Mouse (Mus musculus) layer of hippocampus, postnatal 36 days (tissue): ENCODE measurements around the gene Gm13287. TPM values are rescaled to one million over a fixed set of nuclear protein-coding genes. Genes with fewer than 3 reads are reported as not detected.
"Not testable (repeated sequence)": the region's sequence is repeated elsewhere in the genome, so short reads cannot be mapped to it uniquely, and the experiment has no call there.

ENCODE experiments used
- DNase-seq, 2 experiments: peaks; one replicate each; pipeline ENCODE4 v3.0.0; 2022
- total RNA-seq, 2 experiments: library from RNA; stranded (reverse); gene quantifications; 2 replicates each; pipeline ENCODE4 v1.2.3; 2021

Gm13287 gene
- total RNA-seq, 2 experiments from 2014 or later = not detected

GRCm38 (mm10) chr4:88799365-88799764 lies 3.7 kb upstream of the Gm13287 start, which contains the start of gene Gm13285:
TSS of gene Gm13285 (plus strand) at chr4:88799665.
- DNase-seq = not testable (repeated sequence)

DNA sequence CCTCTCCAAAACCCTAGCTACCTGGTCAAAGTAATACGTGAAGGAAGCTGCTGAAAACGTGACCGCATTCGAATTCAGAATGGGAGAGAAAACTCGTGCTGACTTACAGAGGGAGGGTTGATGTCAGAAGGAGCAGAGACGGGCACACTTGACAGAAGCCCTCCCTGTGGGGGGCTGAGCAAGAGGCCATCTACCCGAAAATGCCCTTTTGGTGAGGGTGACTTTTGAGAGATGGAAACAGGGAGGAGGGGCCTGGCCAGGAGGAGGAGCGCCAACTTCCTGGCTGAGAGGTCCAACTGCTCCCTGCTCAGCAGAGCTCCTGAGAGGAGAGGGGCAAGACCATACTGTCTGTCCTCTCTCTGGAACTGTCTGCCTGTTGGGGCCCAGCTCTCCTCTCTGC lies 2.2 kb downstream of the Gm13287 start, which contains the start of gene Gm13288:
Gm13288 (plus strand) TSS at position 301 of the 400 bp plus-strand sequence.
- DNase-seq = not testable (repeated sequence)

DNA sequence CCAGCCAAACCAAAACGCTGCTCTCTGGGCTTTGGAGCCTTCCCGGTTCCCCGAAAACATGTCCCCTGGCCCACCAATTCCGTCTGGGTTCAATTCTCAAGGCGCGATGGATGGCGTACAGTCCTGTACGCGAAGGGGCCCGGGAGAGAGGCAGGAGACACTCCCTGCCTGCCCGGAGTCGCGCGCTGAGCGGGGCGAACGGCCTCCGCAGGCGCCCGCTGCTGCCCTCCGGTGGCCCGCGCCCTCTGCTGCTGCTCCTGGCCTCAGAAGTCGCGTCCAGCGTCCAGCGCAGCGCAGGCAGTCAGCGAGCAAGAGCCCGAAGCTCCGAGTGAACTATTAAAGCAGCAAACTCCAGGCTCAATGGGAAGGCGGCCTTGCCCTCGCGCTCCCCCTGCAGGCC lies 2.7 kb downstream of the Gm13287 start:
- DNase-seq = not testable (repeated sequence)

DNA sequence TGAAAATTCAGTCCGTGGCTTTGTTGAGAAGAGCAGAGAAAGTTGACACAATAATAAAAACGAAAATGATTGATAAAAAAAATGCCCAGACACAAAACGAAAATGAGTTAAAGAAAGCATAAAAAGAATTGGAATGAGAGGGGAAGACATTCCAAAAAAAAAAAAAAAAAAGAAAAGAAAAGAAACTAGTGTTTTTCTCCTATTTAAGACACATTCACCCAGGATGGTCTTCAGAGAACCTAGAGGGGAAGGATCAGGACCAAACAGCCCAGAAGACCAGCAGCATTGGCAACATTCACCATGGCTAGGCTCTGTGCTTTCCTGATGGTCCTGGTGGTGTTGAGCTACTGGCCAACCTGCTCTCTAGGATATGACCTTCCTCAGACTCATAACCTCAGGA lies 12.9 kb downstream of the Gm13287 start, which contains the start of gene Ifna7:
Ifna7 (plus strand) TSS at position 301 of the 400 bp plus-strand sequence.
- no peak for DNase-seq

DNA sequence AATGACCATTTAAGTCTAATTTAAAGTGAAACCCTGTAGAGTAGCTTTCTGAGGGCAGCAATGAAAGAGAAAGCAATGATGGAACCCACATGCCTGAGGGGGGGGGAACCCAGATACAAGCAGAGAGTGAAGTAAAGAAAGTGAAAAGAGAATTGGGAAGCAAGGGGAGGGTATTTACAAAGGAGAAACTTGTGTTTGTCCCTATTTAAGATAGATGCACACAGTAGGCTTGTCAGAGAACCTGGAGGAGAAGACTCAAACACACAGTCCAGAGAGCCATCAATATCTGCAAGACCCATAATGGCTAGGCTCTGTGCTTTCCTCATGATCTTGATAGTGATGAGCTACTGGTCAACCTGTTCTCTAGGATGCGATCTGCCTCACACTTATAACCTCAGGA lies 16.6 kb downstream of the Gm13287 start, which contains the start of gene Ifna11:
Ifna11 (plus strand) TSS at position 301 of the 400 bp plus-strand sequence.
- no peak for DNase-seq

GRCm38 (mm10) chr4:88822995-88823394 lies 19.9 kb downstream of the Gm13287 start:
- no peak for DNase-seq

DNA sequence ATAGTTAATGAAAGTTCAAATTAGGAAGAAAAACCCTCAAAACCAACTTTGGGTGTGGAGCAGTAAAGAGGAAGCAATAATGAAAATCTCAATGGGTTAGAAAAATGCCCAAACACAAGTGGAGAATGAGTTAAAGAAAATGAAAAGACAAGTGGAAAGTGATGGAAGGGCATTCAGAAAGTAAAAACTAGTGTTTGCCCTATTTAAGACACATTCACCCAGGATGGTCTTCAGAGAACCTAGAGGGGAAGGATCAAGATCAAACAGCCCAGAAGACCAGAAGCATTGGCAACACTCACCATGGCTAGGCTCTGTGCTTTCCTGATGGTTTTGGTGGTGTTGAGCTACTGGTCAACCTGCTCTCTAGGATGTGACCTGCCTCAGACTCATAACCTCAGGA lies 24.1 kb downstream of the Gm13287 start, which contains the start of gene Ifna6:
Ifna6 (plus strand) TSS at position 301 of the 400 bp plus-strand sequence.
- not testable (repeated sequence) for DNase-seq

DNA sequence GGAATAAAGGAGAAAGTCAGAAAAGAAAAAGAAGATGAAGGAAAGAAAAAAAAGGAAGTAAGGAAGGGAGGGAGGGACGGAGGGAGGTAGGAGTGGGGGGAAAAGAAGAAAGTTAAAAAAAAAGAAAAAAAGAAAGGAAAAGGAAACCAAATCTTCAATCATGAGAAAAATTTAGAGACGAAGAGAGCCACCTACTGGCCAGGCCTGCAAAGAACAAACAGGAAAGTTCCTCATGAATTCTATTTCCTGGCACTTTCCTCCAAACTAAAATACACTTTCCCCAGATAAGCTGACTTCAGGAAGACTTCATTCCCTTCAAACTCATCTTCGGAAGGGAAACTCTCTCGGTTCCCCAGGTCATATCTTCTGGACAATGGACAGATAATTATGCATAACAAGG lies 27.5 kb downstream of the Gm13287 start:
- DNase-seq = no peak

GRCm38 (mm10) chr4:88835225-88835624 lies 32.2 kb downstream of the Gm13287 start, which contains the start of gene Ifna5:
TSS of gene Ifna5 (plus strand) at chr4:88835525.
- not testable (repeated sequence) for DNase-seq

- DNase-seq = no peak
These were observed 35.8 kb downstream of the Gm13287 start for GRCm38 (mm10) chr4:88838828-88839227.

GRCm38 (mm10) chr4:88840058-88840457 lies 37.0 kb downstream of the Gm13287 start:
- no peak for DNase-seq

- DNase-seq = no peak
These were observed 38.4 kb downstream of the Gm13287 start, which contains the start of gene Ifna4 for GRCm38 (mm10) chr4:88841438-88841911. TSS of gene Ifna4 (plus strand) at chr4:88841861.

DNA sequence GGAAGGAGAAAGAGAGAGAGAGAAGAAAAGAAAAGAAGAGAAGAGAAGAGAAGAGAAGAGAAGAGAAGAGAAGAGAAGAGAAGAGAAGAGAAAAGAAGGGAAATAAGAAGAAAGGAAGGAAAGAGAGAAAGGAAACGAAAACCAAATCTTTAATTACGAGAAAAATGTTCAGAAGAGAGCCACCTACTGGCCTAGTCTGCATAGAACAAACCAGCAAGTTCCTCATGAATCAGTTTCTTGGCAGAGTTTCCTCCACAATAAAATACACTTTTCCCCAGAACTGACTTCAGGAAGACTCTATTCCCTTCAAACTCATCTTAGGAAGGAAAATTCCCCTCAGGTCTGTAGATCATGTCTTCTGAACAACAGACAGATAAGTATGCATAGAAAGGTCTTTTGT lies 42.3 kb downstream of the Gm13287 start:
- no peak for DNase-seq

GRCm38 (mm10) chr4:88849698-88850097 lies 46.6 kb downstream of the Gm13287 start, which contains the start of gene Ifna1:
TSS of gene Ifna1 (plus strand) at chr4:88850087.
- DNase-seq = no peak

GRCm38 (mm10) chr4:88851026-88851763 lies 48.1 kb downstream of the Gm13287 start:
- no peak for DNase-seq

Other genes starting within 250 kb of the Gm13287 start
- not detected for gene Ifna15, start 245.0 kb upstream of the Gm13287 start, total RNA-seq
- gene Ifna14, start 231.5 kb upstream of the Gm13287 start, total RNA-seq = not detected
- gene Ifna9, start 210.9 kb upstream of the Gm13287 start, total RNA-seq = not detected
- not detected for gene Ifna12, start 199.9 kb upstream of the Gm13287 start, total RNA-seq
- not detected for gene C87499, start 168.8 kb upstream of the Gm13287 start, total RNA-seq
- not detected for gene Ifna13, start 158.8 kb upstream of the Gm13287 start, total RNA-seq
- not detected for gene Ifna16, start 126.3 kb upstream of the Gm13287 start, total RNA-seq
- not detected for gene Ifna2, start 119.3 kb upstream of the Gm13287 start, total RNA-seq
- not detected for gene Ifnab, start 111.9 kb upstream of the Gm13287 start, total RNA-seq
- gene Gm26566, start 81.4 kb upstream of the Gm13287 start, total RNA-seq = 1 to 10 TPM in 1 of 2 experiments, under 1 TPM in 1; 0.90 to 1.5 TPM
- gene Klhl9, start 80.8 kb upstream of the Gm13287 start, total RNA-seq = 100 to 1,000 TPM; 105 to 112 TPM
- gene Gm13271, start 48.4 kb upstream of the Gm13287 start, total RNA-seq = not detected
- not detected for gene Gm13283, start 43.1 kb upstream of the Gm13287 start, total RNA-seq
- gene Gm13290, start 29.4 kb upstream of the Gm13287 start, total RNA-seq = not detected
- gene Gm13289, start 26.3 kb upstream of the Gm13287 start, total RNA-seq = not detected
- not detected for gene Gm13272, start 23.4 kb upstream of the Gm13287 start, total RNA-seq
- gene Ifnz, start 21.1 kb upstream of the Gm13287 start, total RNA-seq = not detected
- gene Gm13276, start 17.5 kb upstream of the Gm13287 start, total RNA-seq = not detected
- gene Gm13277, start 14.6 kb upstream of the Gm13287 start, total RNA-seq = not detected
- not detected for gene Gm13278, start 11.7 kb upstream of the Gm13287 start, total RNA-seq
- gene Gm13275, start 8.8 kb upstream of the Gm13287 start, total RNA-seq = not detected
- gene Gm13279, start 5.9 kb upstream of the Gm13287 start, total RNA-seq = not detected
- not detected for gene Gm13285, start 3.6 kb upstream of the Gm13287 start, total RNA-seq
- not detected for gene Gm13288, start 2.3 kb downstream of the Gm13287 start, total RNA-seq
- not detected for gene Ifna7, start 13.0 kb downstream of the Gm13287 start, total RNA-seq
- gene Ifna11, start 16.7 kb downstream of the Gm13287 start, total RNA-seq = not detected
- gene Ifna6, start 24.2 kb downstream of the Gm13287 start, total RNA-seq = not detected
- gene Ifna5, start 32.3 kb downstream of the Gm13287 start, total RNA-seq = not detected
- gene Ifna4, start 38.6 kb downstream of the Gm13287 start, total RNA-seq = not detected
- not detected for gene Ifna1, start 46.8 kb downstream of the Gm13287 start, total RNA-seq
- gene Ifne, start 76.9 kb downstream of the Gm13287 start, total RNA-seq = not detected